Mouse (Mus musculus) NIH3T3 (cell line): ENCODE results near the gene Cmpk2.
"Not testable (repeated sequence)": the region's sequence is repeated elsewhere in the genome, so short reads cannot be mapped to it uniquely, and the experiment has no call there.

ENCODE experiments used
- DNase-seq: peaks from one replicate; pipeline ENCODE4 v3.0.0-alpha.2; 2012; ENCODE audit warnings: low read depth

Cmpk2 gene

GRCm38 (mm10) chr12:26478196-26479004, 9.4 kb downstream of the Cmpk2 start:
- DNase-seq: peak; percentile 76

- DNase-seq: not testable (repeated sequence)
Observed at GRCm38 (mm10) chr12:26485738-26486580, 17.0 kb downstream of the Cmpk2 start.

GRCm38 (mm10) chr12:26487874-26488616, 19.0 kb downstream of the Cmpk2 start:
- DNase-seq: peak; percentile 43

GRCm38 (mm10) chr12:26488617-26489274, 19.7 kb downstream of the Cmpk2 start:
- no peak for DNase-seq

- DNase-seq: peak; percentile 21
Observed at GRCm38 (mm10) chr12:26489942-26490341, 20.9 kb downstream of the Cmpk2 start.

- no peak for DNase-seq
Observed at GRCm38 (mm10) chr12:26501042-26501441, 32.0 kb downstream of the Cmpk2 start.

GRCm38 (mm10) chr12:26510971-26511370, 42.0 kb downstream of the Cmpk2 start:
- no peak for DNase-seq

- DNase-seq: no peak
Observed at GRCm38 (mm10) chr12:26518206-26518605, 49.2 kb downstream of the Cmpk2 start.

GRCm38 (mm10) chr12:26524943-26525697, 56.1 kb downstream of the Cmpk2 start:
- DNase-seq: peak; percentile 28

GRCm38 (mm10) chr12:26525698-26526026, 56.7 kb downstream of the Cmpk2 start:
- DNase-seq: no peak
